Mouse (Mus musculus) thymus, postnatal 14 days (tissue): ENCODE data around the gene Gm20388.

Experiments used
- DNase-seq: peaks from one replicate; pipeline ENCODE4 v3.0.0; 2021

The Gm20388 gene

DNA sequence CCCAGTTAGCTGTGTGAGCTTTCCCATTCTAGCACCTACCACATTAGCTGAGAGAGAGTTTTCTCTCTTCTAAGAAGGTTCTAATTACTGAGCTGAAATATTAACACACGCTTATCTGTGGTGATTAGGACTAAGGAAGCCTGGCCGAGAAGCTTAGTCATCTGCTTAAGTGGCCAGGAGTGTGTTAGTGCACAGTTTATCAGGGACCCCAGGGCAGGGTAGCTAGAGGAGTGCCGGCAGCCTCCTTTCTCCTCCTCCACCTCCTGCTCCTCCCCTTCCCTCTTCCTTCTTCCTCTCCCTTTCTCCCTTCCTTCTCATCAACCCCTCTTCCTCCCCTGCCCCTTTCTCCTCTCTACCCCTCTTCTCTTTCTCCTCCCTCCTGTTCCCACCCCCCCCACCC lies 4339.6 kb downstream of the Gm20388 start:
- DNase-seq: no peak

DNA sequence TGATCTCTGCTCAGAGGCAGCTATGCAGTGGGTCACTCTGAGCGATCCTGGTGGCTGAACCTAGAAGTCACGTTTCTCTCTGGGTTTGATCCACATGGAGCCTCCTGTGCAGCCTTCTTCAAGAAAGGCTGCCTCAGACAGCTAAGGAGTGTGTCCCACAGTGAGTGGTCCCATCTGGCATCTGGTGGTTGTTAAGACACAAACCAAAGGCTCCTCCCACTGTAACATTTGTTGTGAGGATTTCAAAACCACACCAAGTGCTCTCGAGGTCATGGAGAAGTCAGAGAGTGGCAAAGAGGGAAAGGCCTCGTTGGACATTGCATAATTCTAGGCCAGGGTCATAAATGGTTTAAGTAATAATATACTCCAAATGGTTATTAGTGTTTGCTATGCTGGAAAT lies 4340.1 kb downstream of the Gm20388 start:
- DNase-seq: no peak

DNA sequence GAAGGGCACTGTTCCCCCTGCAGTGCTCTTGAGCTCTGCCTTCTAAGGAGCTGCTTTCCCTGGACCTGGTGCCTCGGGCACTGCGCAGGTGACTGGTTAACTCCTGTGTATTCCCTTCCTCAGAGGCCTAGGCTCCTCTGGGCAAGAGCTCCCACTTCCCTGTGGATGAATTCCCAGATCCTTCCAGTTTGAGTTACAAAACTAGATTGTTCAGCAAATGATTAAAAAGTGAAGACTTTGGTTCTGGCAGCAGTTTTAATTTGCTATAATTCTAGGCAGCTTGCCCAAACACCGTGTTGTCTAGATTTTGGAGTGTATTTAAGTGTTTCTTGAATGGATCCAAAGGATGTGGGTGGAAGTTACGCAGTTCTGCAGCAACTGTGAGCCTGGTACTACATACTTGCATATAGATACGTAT lies 4341.9 kb downstream of the Gm20388 start:
- DNase-seq: no peak

DNA sequence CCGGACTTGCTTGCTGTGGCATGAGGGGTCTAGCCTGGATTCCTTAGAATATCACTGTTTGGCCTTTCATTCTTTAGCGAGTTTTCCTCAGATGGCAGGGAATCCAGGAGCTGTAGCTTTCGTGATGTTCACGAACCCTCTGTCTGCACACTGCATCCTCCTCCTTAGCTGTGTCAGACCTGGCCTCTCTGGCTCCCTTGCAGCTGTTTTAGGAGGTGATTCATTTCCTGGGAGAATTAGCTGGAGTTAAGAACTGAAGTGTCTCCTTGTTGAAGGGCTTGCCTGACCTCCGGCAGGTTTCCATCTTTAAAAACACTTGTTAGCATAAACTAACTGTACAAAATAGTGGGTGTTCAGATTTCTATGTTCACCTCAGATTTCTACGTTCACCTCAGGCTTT lies 4343.3 kb downstream of the Gm20388 start:
- DNase-seq: no peak

DNA sequence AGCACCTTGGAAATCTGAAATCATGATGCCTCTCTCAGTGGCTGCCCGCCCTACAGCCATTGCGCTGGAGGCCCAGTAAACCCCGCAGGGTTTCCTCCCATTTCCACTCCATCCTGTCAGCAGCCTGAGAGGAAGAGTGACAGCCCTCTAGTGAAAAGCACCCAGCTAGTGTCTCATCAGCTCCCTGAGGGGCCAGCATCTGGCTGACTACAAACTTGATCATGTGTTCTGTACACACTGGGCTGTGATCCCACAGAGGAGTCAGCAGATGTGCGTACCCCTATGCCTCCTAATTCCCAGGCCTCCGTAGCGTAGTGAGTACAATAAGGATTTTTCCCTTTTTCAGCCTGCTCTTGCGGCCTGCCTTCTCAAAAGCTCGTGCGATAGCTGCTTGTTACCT lies 4346.2 kb downstream of the Gm20388 start:
- no peak for DNase-seq

DNA sequence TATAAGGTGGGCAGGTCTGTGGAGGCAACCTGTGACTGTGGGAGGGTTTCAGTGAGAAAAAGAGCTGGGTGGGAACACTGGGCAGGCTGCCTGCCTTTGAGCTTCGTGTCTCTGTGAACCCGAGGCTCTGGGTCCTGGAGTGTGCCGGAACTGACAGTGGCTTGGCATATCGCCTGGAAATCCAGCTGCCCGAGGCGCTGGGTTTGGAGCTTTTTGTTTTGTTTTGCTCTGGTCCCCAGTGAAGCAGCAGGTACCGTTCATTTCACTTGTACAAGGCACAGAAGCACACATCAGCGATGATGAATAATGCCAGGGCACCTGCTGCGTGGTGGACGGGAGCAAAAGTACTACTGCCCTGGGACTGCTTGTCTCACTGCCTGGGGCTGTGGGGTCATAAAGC lies 4346.7 kb downstream of the Gm20388 start:
- no peak for DNase-seq

DNA sequence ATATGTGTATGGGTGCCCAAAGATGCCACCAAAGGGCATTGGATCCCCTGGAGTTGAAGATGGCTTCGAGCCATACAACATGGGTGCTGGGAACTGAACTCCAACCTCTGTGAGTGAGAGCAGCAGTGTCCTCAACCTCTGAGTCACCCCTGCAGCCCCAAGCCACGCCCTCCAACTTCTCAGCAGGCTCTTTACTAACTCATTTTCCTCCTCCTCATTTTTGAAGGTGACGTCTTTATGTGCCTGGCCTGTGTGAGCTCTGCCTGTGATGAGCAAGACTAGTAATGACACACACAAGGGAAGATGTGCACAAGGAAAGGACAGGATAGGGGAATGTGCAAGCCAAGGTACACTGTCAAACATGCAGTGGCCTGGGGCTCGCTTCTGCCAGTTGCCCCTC lies 4348.5 kb downstream of the Gm20388 start:
- DNase-seq: no peak

DNA sequence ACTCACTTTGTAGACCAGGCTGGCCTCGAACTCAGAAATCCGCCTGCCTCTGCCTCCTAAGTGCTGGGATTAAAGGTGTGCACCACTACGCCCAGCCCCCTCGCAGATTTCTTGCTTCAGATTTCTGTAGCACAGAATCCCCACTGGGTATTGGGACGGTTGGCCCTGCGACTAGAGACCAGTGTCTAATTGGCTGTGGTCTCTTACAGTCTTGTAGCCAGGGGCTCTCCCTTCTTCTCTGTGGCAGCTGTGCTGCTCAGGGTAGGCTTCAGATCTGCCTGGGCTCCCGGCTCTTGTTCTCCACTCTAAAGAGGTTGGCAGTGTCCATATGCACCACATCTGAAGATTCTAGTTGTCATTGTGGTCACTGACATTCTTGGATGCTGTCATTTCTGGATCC lies 4349.3 kb downstream of the Gm20388 start:
- DNase-seq: no peak

DNA sequence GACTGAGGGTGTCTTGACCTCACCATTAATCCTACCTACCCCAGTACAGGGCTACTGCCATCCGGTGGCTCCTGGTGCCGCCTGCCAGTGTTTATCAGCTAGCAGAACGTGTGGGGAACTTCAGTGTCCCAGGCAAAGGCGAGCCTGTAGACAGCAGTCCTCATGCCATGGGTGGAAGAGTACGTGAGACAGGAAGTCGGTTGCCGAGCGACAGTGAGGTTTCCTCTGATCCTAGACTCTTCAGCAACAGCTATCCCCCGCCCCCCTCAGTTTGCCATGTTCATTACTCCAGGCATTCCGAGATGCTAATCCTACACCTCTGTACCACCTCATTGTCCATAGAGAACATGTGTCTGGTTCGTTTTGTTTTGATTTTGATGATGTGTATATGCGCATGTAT lies 4349.7 kb downstream of the Gm20388 start:
- DNase-seq: peak; percentile 43

DNA sequence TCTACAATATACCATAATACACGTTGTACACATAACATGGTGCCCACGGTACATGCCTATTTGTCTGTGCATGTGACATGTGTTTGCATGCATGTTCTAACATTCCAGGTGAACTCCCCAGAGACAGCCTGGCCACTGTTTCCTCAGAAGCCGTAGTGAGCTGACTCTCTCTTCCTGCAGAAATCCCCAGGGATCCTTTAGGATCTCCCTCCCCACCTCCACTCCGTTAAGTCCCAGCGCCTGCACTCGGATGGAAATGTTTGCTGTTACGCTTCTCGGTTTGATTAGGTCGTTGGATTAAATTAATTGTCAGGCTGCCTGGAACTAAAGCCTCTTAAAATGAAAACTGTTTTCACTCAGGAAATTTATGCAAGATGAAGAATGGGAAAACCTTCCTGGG lies 4352.4 kb downstream of the Gm20388 start:
- DNase-seq: no peak

DNA sequence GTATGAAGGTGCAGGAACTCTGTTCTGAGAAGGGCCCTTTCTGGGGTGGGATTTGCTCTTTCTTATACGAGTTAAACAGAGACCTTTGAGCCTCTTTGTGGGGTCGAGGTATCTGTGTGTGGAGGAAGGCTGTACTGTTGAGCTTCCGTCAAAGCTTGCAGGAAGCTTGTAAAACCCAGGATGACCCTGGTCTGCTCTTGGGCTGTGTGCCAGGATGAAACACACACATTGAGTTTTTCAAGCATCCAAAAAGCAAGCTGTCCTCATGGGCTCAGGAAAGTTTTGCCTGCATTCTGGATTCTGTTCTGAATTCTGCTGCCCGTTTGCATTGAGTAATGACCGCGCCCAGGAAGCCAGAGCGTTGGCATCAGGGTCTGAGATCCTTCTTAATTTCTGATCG lies 4353.4 kb downstream of the Gm20388 start:
- no peak for DNase-seq

DNA sequence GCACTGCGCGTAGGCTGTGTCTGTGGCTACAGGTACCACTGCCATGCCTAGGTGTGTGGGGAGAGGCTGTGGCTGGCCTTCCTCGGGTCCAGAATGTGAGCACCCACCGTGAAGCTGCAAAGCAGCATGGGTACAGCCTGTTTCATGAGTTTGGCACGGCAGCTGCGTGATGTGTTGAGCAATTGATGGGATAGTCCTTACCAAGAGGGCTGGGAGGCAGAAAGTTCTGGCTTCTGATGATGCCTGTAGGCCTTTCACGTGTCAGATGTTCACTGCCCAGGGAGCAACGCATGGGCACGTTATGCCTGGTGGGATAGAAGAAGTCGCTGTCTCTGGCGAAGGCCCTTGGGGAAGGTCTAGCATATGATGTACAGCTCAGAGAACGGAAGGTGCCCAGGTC lies 4354.0 kb downstream of the Gm20388 start:
- DNase-seq: no peak

DNA sequence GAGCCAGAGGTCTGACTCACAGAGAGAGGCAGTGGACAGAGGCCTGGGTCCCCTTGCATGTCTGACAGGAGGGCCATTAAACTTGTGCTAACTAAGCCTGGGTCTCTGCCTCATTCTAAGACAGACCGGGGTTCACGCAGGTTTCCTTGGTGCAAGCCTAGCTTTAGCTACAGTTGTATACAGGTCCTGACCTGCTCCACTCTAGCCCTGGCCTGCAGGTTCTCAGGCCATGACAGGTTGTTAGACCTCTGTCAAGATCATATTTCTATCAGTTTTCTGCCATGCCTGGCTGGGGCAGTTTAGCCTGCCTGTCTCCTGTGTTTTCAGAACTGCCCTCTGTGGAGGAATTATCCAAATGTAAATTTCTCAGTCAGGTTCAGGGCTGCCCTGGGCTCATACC lies 4354.5 kb downstream of the Gm20388 start:
- no peak for DNase-seq

DNA sequence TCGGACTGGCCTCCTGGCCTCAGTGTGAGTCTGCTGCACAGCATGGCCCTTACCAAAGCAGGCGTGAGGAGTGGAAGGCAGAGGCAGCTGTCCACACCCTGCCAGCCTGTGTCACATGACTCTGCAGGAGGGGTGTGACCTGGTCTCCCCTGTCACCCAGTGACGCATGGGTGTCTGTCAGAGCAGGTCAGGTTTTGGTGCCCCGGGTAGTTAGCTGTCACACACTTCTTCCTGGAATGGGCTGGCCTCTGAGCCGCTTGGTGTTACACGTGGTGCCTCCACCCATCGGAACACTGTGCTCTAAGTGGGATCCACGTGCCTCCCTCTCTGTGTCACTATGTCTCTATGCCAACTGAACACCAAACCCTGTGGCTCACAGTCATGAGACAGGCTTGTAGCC lies 4355.2 kb downstream of the Gm20388 start:
- DNase-seq: no peak

DNA sequence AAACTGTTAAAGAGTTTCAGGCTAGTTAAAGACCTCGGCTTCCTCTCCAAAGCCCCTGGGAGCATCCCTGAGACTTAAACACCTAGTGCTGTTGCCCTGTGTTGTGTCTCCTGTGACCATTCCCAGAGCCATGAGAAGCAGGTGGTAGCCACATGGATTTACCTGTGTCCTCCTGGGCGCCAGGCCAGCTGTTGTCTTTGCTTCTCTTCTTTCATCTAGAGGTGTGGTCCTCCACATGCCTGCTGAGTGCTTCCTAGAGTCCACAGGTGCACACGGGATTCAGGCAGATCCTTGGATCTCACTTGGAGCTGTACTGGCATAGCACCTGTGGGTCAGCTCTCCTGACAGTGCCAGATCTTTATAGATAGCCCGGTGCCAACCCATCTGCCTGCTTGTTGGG lies 4356.6 kb downstream of the Gm20388 start:
- no peak for DNase-seq

DNA sequence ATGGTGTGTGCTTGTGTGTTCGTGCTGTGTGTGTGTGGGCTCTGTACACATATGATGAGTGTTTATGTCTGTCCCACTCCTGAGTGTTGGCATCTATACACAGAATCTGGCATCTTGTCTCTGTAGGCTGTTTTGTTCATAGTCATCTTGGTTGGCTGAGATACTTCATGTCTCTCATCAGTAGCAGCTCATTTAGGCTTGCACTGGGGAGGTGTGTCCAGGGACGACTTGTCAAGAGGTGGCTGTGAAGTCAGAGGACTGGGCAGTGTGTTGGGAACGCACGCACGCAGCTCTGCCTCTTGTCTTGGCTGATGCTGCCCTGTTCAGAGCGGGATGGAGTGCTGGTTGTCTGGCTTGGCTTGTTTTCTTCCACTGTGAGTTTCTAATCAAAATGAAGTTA lies 4359.9 kb downstream of the Gm20388 start:
- DNase-seq: no peak

DNA sequence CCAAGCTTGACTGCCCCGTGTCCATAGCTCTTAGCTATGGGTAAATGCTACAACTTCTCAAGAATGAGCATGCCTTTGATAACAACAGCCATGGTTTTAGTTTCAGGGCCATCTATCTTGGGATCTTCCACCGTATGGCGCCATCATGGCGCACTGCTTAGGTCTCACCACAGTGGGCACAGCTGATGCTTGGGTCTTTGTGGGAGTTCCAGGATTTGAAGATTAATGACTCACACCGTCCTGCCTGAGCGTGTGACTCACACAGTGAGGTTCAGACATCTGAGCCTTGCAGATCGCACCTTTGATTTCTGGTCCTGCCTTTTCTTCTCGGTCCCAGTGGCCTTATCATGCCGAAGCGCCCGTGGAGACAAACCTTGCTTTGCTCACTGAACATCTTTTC lies 4360.3 kb downstream of the Gm20388 start:
- DNase-seq: no peak

DNA sequence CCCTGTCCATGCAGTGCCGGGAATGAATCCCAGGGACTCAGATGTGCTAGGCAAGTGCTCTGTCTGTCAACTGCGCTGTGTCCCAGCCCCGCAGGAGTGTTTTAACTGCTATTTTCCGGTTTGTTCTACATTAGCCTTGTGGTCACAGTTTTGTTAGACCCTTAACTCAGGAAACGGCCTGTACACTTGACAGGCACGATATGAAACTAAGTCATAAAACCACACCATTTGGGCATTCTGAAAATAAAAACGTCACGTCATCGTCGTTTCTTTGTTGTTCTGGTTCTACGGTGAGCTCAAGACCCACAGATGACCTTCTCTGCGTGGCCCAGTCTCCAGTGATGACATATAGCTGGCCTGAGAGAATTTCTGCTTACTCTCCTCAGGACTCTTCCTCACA lies 4360.9 kb downstream of the Gm20388 start:
- no peak for DNase-seq

DNA sequence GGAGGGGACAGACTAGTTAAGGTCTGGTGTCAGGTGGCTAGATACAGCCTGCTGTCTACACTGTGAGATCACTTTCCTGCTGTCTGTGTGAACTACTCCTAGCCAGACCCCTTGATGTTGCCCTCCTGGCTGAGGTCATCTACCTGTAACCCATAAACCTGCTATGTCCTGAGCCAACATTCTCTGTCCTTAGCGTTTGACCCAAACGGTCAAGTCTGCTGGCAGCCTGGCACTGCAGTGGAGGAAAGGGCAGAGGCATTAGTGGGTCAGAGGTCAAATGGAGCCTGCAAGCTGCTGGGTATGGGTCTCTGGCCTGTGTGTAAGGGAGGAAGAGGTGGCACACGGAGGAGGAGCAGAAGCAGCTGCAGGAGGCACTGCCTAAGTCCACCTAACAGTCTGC lies 4362.2 kb downstream of the Gm20388 start:
- DNase-seq: no peak

DNA sequence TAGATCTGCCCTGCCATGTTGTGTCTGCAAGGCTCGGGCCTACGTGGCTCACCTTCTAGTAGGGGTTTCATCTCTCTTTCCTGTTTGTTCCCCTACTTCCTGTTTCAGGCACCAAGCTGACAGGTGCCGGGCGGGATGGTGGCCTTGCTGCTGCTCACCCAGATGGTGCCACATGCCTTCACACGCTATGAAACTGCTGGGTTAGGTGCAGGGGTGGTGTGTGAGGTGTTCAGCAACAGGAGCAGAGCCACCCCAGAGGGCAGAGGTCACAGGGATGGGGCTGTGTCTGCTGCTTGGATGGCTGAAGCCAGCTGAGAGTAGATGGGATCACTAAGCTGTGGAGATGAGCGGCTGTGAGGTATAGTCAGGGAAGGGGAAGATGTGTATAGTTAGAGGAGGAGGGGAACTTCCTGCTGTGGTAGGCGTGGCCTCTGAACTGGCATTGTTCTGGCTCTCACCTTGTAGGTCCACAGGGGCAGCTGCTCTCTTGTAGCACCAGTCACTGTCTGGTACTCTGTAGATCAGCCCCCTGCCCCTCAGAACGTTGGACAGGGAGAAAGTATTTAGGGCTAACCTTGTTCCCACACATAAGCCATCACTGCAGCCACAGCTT lies 4363.1 kb downstream of the Gm20388 start:
- DNase-seq: peak; percentile 83

DNA sequence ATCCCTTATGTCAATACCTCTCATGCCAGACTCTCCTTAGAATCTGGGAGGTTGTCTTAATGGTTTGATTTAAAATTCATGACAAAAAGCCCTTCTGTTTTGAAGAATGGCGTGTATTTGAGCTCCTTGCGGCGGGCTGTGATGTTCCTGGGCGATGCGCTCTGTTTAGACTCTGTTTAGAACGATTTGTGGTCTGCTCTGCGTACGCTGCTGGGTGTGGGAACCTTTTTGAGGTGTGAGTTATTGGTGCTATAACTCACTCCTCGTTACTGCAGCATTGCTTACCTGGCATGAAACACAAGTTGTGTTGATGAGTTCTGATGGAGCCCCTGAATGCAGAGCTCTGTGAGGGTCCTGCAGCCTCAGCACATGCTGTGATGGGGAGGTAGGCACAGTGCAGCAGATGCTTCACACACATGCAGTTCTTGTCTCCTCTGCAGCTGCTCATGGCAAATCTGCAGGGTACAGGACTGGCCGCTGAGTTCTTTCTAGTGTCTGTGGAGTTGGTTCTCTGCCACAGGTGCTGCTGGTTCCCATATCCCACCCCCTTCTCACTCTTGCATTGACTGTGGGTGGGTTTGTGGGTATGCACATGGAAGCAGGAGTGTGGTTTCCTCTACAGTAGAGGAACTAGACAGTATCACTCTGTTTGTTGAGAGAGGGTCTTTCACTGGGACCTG lies 4363.9 kb downstream of the Gm20388 start:
- DNase-seq: peak; percentile 74

DNA sequence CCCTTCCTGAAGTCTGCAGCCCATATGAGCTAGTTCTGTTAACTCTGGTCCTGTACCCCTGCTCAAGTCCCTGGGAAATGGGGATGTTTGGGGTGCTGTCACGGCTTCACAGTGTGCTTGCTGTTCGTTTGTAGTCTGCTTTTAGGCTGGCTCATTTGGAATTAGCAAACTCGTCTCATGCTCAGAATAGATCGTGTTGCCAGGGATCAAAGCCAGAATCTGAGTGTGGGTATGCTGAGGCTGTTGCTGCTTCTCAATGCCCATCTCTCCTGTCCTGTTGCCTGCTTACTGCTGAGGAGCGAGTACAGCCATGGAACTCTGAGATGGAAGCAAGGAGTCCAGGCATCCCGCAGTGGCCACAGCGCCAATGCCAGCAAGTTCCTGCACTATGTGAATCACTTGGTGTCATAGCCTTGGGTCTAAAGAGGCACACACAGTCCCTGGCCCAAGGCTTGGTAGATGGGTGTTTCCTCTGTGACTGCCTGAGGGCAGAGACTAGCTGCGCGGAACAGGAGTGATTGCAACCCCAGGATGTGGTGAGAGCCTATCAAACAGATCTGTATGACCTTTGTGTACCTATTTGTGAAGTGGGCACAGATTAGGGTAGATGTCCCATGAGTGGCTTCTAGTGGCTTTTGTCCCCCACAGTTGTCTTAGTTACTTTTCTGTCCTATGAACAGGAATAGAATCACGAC lies 4364.9 kb downstream of the Gm20388 start:
- DNase-seq: no peak

DNA sequence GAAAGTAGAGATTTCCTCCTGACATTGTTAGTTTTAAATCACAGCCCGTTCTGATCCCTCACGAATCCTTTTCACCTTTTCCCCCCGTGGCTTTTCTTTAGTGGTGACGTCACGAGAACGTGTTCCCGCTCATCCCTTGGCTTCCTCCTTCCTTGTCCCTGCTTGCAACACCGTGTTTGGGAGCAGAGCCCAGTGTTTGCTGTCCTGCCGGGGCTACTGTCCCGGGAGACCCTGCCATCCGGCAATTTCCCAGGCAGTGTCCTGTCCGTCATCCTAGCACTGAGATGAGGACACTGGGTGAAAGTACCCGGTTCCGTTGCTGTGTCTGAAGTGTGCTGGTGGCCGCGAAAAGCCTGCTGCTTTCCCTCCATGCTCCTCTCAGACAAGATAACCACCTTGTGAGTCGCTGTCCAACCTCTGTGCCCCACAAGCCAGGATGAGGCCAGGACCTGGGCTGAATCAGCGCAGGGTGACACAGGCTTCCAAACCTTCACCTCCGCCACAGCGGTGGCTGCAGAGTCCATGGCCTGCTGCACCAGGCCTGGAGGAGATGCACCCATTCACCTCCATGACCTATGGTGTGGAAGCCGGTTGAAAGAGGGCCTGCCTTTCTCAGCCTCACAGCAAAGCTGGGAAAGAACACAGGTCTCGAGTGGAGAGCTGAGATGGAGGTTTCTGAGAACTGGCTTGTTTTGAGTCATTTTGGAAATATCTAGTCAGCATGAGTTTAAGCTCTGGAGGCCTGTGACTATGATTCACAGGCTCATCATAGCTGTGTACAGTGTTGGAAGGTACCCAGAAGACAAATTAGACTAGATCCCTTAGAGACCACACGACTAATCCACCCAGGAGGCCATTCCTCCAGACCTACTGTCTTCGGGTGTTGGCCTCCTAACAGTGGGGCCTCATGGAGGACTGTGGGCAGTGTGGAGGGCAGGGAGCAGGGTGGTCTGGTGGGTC lies 4367.6 kb downstream of the Gm20388 start:
- no peak for DNase-seq
